Mouse (Mus musculus) CH12.LX (cell line): Measurements from ENCODE around the gene Hrh2. TPM values are rescaled to one million over a fixed set of nuclear protein-coding genes. Genes with fewer than 3 reads are reported as not detected.

Experiments used
- DNase-seq: peaks from one replicate; pipeline ENCODE4 v3.0.0-alpha.2; 2013; ENCODE audit errors: extremely low read depth
- H3K27ac ChIP-seq: 2 replicates; pipeline ENCODE4 v1.5.1; 2012; ENCODE audit warnings: low read depth, mild to moderate bottlenecking, control low read depth, moderate library complexity; ENCODE audit not compliant: insufficient read depth
- H3K27me3 ChIP-seq: replicated peaks from 2 replicates; pipeline ENCODE3; 2012; ENCODE audit warnings: inconsistent platforms
- H3K36me3 ChIP-seq, 2 experiments: replicated peaks in 1 of 2; 2 replicates each; pipeline versions ENCODE3 to v1.6.1; 2012; ENCODE audit warnings: inconsistent platforms in 1 of 2, low read length in 1 of 2, mild to moderate bottlenecking in 1 of 2, mixed read lengths in 1 of 2, moderate library complexity in 1 of 2; ENCODE audit not compliant: control insufficient read depth in 1 of 2, insufficient read depth in 1 of 2
- H3K4me1 ChIP-seq, 2 experiments: 2 replicates each; pipeline ENCODE4 v1.6.1; 2012; ENCODE audit warnings: inconsistent platforms in 1 of 2, moderate library complexity in 1 of 2; ENCODE audit not compliant: insufficient read depth in 2 of 2, control insufficient read depth in 1 of 2
- H3K4me2 ChIP-seq: 2 replicates; pipeline ENCODE4 v1.6.1; 2012; ENCODE audit warnings: low read depth, mild to moderate bottlenecking, control low read depth; ENCODE audit not compliant: poor library complexity, insufficient read depth, severe bottlenecking
- H3K4me3 ChIP-seq, 3 experiments: fragments of 150-350 bp in 1 of 3; sonication (generic) in 1 of 3; replicated peaks in 1 of 3; 2 replicates each; pipeline versions ENCODE3 to v1.5.1; 2011 to 2012; ENCODE audit warnings: low read depth in 2 of 3, low read length in 2 of 3, mild to moderate bottlenecking in 2 of 3, moderate library complexity in 2 of 3, control low read depth in 1 of 3, improper control_type of control experiment in 1 of 3, inconsistent platforms in 1 of 3, mixed read lengths in 1 of 3; ENCODE audit not compliant: poor library complexity in 1 of 3
- H3K79me2 ChIP-seq: replicated peaks from 2 replicates; pipeline ENCODE4 v1.6.1; 2012; ENCODE audit warnings: mild to moderate bottlenecking, moderate library complexity; ENCODE audit not compliant: control insufficient read depth, poor library complexity, insufficient read depth, severe bottlenecking; ENCODE audit errors: extremely low read depth
- H3K9ac ChIP-seq: 2 replicates; pipeline ENCODE4 v1.6.1; 2012; ENCODE audit warnings: low read depth, mild to moderate bottlenecking, control low read depth, moderate library complexity; ENCODE audit not compliant: insufficient read depth
- H3K9me3 ChIP-seq: replicated peaks from 2 replicates; pipeline ENCODE3; 2012; ENCODE audit warnings: low read length, inconsistent platforms, mixed read lengths
- CHD1 ChIP-seq: IDR thresholded peaks from 2 replicates; pipeline ENCODE4 v1.6.1; 2012; ENCODE audit warnings: low read depth, low read length, improper control_type of control experiment, inconsistent platforms
- CHD2 ChIP-seq: IDR thresholded peaks from 2 replicates; pipeline ENCODE4 v1.6.1; 2011; ENCODE audit warnings: low read length, improper control_type of control experiment
- E2F4 ChIP-seq: IDR thresholded peaks from 2 replicates; pipeline ENCODE4 v1.6.1; 2011; ENCODE audit warnings: low read depth, low read length, improper control_type of control experiment; ENCODE audit not compliant: insufficient replicate concordance
- EP300 ChIP-seq: IDR thresholded peaks from 2 replicates; pipeline ENCODE4 v1.6.1; 2011; ENCODE audit warnings: low read length, improper control_type of control experiment
- ETS1 ChIP-seq: conservative IDR thresholded peaks from 2 replicates; pipeline ENCODE4 v1.6.1; 2012; ENCODE audit warnings: low read depth, mild to moderate bottlenecking, inconsistent platforms, low read length, improper control_type of control experiment, moderate library complexity
- GABPA ChIP-seq: IDR thresholded peaks from 2 replicates; pipeline ENCODE4 v1.6.1; 2012; ENCODE audit warnings: low read depth, low read length, improper control_type of control experiment, inconsistent platforms; ENCODE audit not compliant: insufficient replicate concordance
- HCFC1 ChIP-seq: IDR thresholded peaks from 2 replicates; pipeline ENCODE4 v1.6.1; 2012; ENCODE audit warnings: low read depth, mild to moderate bottlenecking, inconsistent platforms, low read length, improper control_type of control experiment
- IRF4 ChIP-seq: IDR thresholded peaks from 2 replicates; pipeline ENCODE4 v1.6.1; 2014; ENCODE audit warnings: low read depth, mild to moderate bottlenecking, inconsistent platforms, low read length, improper control_type of control experiment
- JUN ChIP-seq: IDR thresholded peaks from 2 replicates; pipeline ENCODE4 v1.6.1; 2011; ENCODE audit warnings: low read depth, mild to moderate bottlenecking, low read length, improper control_type of control experiment, moderate library complexity; ENCODE audit not compliant: insufficient read depth
- JUND ChIP-seq: conservative IDR thresholded peaks from 2 replicates; pipeline ENCODE4 v1.6.1; 2011; ENCODE audit warnings: low read depth, low read length, improper control_type of control experiment
- MXI1 ChIP-seq: IDR thresholded peaks from 2 replicates; pipeline ENCODE4 v1.6.1; 2011; ENCODE audit warnings: mild to moderate bottlenecking, low read depth, low read length, improper control_type of control experiment
- NELFE ChIP-seq: IDR thresholded peaks from 2 replicates; pipeline ENCODE4 v1.6.1; 2011; ENCODE audit warnings: low read depth, low read length, improper control_type of control experiment
- NRF1 ChIP-seq: IDR thresholded peaks from 2 replicates; pipeline ENCODE4 v1.6.1; 2014; ENCODE audit warnings: low read depth, mild to moderate bottlenecking, inconsistent platforms, low read length, improper control_type of control experiment, moderate library complexity
- PAX5 ChIP-seq: IDR thresholded peaks from 2 replicates; pipeline ENCODE4 v1.6.1; 2012; ENCODE audit warnings: low read length, inconsistent platforms, mixed read lengths
- POLR2A ChIP-seq: IDR thresholded peaks from 2 replicates; pipeline ENCODE4 v1.6.1; 2011; ENCODE audit warnings: low read depth, mild to moderate bottlenecking, improper control_type of control experiment, low read length
- POLR2AphosphoS2 ChIP-seq: IDR thresholded peaks from 2 replicates; pipeline ENCODE4 v1.6.1; 2011; ENCODE audit warnings: low read depth, low read length, improper control_type of control experiment
- RAD21 ChIP-seq: IDR thresholded peaks from 2 replicates; pipeline ENCODE4 v1.6.1; 2011; ENCODE audit warnings: low read depth, mild to moderate bottlenecking, low read length, improper control_type of control experiment, moderate library complexity
- SMC3 ChIP-seq: IDR thresholded peaks from 2 replicates; pipeline ENCODE4 v1.6.1; 2011; ENCODE audit warnings: low read depth, low read length, improper control_type of control experiment
- TBP ChIP-seq: conservative IDR thresholded peaks from 2 replicates; pipeline ENCODE4 v1.6.1; 2011; ENCODE audit warnings: low read depth, low read length, improper control_type of control experiment
- TCF12 ChIP-seq: IDR thresholded peaks from 2 replicates; pipeline ENCODE4 v1.6.1; 2014; ENCODE audit warnings: low read depth, mild to moderate bottlenecking, inconsistent platforms, low read length, improper control_type of control experiment
- UBTF ChIP-seq: IDR thresholded peaks from 2 replicates; pipeline ENCODE4 v1.6.1; 2012; ENCODE audit warnings: low read depth, mild to moderate bottlenecking, inconsistent platforms, low read length, improper control_type of control experiment, moderate library complexity
- USF1 ChIP-seq: IDR thresholded peaks from 2 replicates; pipeline ENCODE4 v1.6.1; 2014; ENCODE audit warnings: low read depth, mild to moderate bottlenecking, inconsistent platforms, low read length, improper control_type of control experiment
- USF2 ChIP-seq: conservative IDR thresholded peaks from 2 replicates; pipeline ENCODE4 v1.6.1; 2011; ENCODE audit warnings: low read depth, low read length, improper control_type of control experiment
- ZC3H11A ChIP-seq: IDR thresholded peaks from 2 replicates; pipeline ENCODE4 v1.6.1; 2012; ENCODE audit warnings: low read depth, mild to moderate bottlenecking, inconsistent platforms, low read length, improper control_type of control experiment
- ZMIZ1 ChIP-seq: IDR thresholded peaks from 2 replicates; pipeline ENCODE4 v1.6.1; 2012; ENCODE audit warnings: low read depth, mild to moderate bottlenecking, inconsistent platforms, low read length, improper control_type of control experiment
- ZNF384 ChIP-seq: IDR thresholded peaks from 2 replicates; pipeline ENCODE4 v1.6.1; 2012; ENCODE audit warnings: low read depth, low read length, improper control_type of control experiment, inconsistent platforms
- dilution Hi-C: fragments of 300-500 bp; cut with MboI; formaldehyde crosslinking; loops from 2 replicates; pipeline ENCODE4 v1.14.3; 2020; ENCODE audit warnings: low sequenced_read_pairs; ENCODE audit not compliant: extremely low pct_unique_long_range_greater_than_20kb, extremely low pct_ligation_motif_present
- in situ Hi-C: fragments of 300-500 bp; cut with MboI; formaldehyde crosslinking; loops from 3 replicates; pipeline ENCODE4 v1.14.3; 2019; ENCODE audit warnings: low sequenced_read_pairs, low pct_ligation_motif_present, low pct_unique_long_range_greater_than_20kb, mixed read lengths
- polyA plus RNA-seq: library from polyadenylated mRNA; unstranded; fragments of >175 nt; gene quantifications from 2 replicates; pipeline ENCODE4 v1.2.1, GENCODE M21; 2012; ENCODE audit warnings: low read depth; ENCODE audit not compliant: insufficient read length
- total RNA-seq, 2 experiments: library from RNA; depleted of rRNA; stranded (reverse); fragments of 300-350 nt in 1 of 2; fragments of >200 nt in 1 of 2; gene quantifications; 2 replicates each; pipeline ENCODE4 v1.2.3; 2012 to 2014

Hrh2 gene
- total and polyA plus RNA-seq, 3 experiments: 0.04 to 0.30 TPM; not detected in 1

- H3K27ac ChIP-seq: no peak overlapping the region
- H3K9ac ChIP-seq: no peak overlapping the region
- peaks cover 5% of the 10 kb centered on the region for H3K9me3 ChIP-seq
- in situ Hi-C loops (no loop called here), dilution Hi-C loops (no loop called here)
- no peaks in the 10 kb centered on the region for H3K36me3 ChIP-seq
- no peaks in the 10 kb centered on the region for H3K79me2 ChIP-seq
- TF ChIP-seq IRF4 (no peak), RAD21 (no peak), ZNF384 (no peak), POLR2AphosphoS2 (no peak), SMC3 (no peak), GABPA (no peak), PAX5 (no peak), POLR2A (no peak), JUND (no peak), CHD1 (no peak)
- TF ChIP-seq, all 38 proteins: peak for 0
- Histone ChIP-seq H3K4me1 (no peaks in the 10 kb centered on the region), H3K4me2 (no peak overlapping the region), H3K4me3 (no peak overlapping the region), H3K27me3 (peaks cover 50% of the 10 kb centered on the region)
- DNase-seq: peak; percentile 70
Observed at GRCm38 (mm10) chr13:54189896-54190295, 2.0 kb upstream of the Hrh2 start.

DNA sequence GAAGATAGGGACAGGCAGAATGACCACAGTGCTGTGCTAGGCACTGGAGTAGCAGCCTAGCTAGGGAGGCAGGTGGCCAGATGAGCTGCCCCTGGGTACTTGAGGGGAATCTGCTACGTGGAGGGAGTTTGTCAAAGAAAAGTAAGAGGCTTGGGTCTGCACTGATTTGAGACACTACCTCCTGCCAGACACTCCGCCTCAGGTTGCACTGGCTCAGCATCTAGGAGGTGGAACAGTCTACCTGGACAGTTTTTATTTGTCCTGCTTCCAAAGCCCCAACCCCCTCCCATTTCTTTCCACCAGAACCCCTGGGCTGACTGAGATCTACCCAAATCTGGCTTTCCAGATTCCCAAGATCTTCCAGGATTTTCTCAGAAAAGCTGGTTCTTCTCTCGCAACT, 748 bp upstream of the Hrh2 start:
- no peaks in the 10 kb centered on the region for H3K79me2 ChIP-seq
- H3K9ac ChIP-seq: no peak overlapping the region
- no peaks in the 10 kb centered on the region for H3K36me3 ChIP-seq
- dilution Hi-C loops: no loop called here
- H3K27me3 ChIP-seq: peaks cover 49% of the 10 kb centered on the region
- H3K4me2 ChIP-seq: no peak overlapping the region
- H3K9me3 ChIP-seq: no peaks in the 10 kb centered on the region
- no peak overlapping the region for H3K27ac ChIP-seq
- no peak for DNase-seq
- no peaks in the 10 kb centered on the region for H3K4me1 ChIP-seq
- H3K4me3 ChIP-seq: no peak overlapping the region
- TF ChIP-seq UBTF: no peak
- TF ChIP-seq ETS1: no peak
- no peak for TF ChIP-seq USF1
- TF ChIP-seq EP300: no peak
- no peak for TF ChIP-seq NRF1
- TF ChIP-seq RAD21: no peak
- no peak for TF ChIP-seq MXI1
- TF ChIP-seq USF2: no peak
- no peak for TF ChIP-seq CHD2
- no peak for TF ChIP-seq NELFE
- no peak for TF ChIP-seq E2F4
- no peak for TF ChIP-seq GABPA
- no peak for TF ChIP-seq POLR2A
- TF ChIP-seq TBP: no peak
- TF ChIP-seq ZMIZ1: no peak
- TF ChIP-seq JUN: no peak
- no peak for TF ChIP-seq TCF12
- no peak for TF ChIP-seq ZC3H11A
- no peak for TF ChIP-seq HCFC1
- in situ Hi-C loops: no loop called here
